Mouse (Mus musculus) CH12F3 (cell line): ENCODE measurements around the gene Gabbr2.

Source experiments
- in situ Hi-C: fragments of 300-500 bp; cut with MboI; formaldehyde crosslinking; loops from 2 replicates; pipeline ENCODE4 v1.14.3; 2020; ENCODE audit warnings: low sequenced_read_pairs

Gene Gabbr2

DNA sequence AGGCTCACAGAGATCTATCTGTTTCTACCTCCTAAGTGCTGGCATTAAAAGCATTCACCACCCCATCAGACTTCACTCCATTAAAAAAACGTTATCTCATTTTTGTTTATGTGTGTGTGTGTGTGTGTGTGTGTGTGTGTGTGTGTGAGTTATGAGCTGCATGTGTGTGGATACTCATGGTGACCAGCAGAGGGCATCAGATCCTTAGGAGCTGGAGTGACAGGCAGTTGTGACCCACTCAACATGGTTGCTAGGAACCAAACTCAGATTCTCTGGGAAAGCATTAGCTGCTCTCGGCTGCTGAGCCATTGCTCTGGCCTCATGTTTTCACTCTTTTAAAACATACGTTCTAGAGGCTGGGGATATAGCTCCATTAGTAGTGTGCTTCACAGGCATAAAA, 218.4 kb downstream of the Gabbr2 start:
- in situ Hi-C loops: no loop called here

DNA sequence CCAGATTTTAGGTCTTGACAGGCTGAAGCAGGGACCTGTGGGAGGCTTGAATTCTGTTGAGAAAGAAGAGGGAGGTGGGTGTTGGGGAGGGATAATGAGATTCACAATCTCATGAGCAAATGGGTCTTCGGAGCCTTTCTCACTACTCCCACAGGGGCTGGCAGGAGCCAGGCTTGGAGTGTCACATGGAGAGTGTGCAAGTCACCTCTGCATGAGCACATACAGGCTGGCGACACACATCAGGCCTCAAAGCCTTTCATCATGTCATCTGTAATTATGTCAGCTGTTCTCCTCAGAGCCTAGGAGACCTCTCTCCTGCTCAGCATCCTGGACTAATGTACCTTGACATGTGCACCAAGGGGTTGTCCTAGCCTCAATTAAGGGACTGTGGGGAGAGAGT, 219.1 kb downstream of the Gabbr2 start:
- in situ Hi-C loops: no loop called here

DNA sequence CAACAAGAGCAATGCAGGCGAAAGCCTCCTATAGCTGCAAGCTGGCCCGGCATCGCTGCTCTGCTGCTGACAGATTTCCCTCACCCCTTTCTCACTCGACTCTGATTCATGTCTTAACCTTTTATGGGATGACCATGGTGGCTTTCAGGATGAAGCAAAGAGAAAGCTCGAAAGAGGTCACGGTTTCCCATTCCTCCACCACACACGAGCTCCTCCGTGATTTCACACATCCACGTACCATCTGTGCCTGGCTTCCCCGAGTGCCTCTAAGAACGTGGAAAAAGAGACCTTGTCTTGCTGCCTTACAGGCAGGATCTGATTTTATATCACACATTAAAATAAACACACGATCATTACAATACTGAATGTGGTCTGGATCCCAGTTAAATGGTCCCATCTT, 220.6 kb downstream of the Gabbr2 start:
- in situ Hi-C loops: no loop called here

DNA sequence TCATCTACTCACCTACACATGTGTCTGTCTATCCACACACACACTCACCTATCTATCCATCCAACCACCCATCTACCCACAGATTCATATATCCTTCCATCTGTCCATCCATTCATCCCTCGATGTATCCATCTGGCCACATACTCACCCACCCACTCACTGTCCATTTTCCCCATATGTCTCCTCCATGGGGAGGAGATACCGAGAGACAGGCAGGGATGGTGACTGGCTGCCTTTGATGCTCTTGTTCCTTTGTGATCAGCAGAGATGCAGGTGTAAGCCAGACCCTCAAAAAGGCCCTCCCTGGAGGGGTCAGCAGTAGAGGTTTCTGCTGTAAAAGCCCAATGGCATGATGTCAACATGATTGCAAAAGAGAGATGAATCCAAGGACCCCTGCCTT, 221.0 kb downstream of the Gabbr2 start:
- in situ Hi-C loops: no loop called here

DNA sequence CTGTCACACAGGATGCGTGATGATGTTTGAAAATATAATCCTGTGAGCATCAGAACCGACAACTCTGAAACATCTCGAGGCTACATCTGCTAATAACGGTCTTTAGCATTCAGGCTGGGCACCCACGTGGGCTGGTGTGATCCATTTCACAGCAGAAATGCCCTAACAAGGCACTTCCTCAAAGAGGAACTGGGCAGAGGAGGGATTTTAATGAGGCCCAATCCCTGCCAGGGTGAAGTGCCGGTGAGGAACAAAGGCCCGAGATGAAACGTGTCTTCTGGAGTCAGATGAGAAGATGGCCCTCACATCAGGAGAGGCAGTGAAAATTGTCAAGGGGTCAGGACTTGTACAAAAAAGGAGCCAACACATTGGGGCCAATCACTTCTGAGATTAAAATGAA, 221.6 kb downstream of the Gabbr2 start:
- in situ Hi-C loops: no loop called here

DNA sequence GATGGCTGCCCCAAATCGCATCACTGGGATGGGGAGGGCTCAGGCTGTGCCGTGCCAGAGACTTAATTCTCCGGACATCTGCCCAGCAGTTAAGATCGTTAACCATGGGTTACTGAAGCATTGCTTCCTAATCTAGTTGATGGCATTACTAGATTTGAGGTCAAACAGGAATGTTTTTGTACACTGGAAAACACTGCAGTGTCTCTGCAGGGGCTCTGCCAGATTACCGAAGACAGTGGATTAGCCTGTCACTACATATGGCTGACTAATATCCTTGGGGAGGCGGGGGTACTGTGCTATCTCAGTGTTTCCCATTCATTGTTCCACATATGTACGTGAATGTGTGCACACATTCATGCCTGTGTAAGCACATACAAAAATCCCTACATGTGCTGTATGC, 225.3 kb downstream of the Gabbr2 start:
- in situ Hi-C loops: no loop called here

DNA sequence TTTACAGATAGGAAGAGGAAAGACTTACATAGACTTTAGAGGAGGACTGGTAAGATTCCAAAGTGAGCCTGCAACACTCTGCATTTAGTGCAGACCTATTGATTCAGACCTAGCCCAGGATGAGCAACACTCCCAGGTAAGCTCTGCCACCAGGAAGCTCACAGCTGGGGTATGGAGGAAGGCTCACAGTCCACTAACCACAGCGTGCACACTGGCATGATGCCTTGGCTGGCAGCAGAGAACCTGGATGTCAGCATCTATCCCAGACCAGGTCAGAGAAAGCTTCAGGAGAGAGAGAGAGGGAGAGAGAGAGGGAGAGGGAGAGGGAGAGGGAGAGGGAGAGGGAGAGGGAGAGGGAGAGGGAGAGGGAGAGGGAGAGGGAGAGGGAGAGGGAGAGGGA, 231.8 kb downstream of the Gabbr2 start:
- in situ Hi-C loops: no loop called here

DNA sequence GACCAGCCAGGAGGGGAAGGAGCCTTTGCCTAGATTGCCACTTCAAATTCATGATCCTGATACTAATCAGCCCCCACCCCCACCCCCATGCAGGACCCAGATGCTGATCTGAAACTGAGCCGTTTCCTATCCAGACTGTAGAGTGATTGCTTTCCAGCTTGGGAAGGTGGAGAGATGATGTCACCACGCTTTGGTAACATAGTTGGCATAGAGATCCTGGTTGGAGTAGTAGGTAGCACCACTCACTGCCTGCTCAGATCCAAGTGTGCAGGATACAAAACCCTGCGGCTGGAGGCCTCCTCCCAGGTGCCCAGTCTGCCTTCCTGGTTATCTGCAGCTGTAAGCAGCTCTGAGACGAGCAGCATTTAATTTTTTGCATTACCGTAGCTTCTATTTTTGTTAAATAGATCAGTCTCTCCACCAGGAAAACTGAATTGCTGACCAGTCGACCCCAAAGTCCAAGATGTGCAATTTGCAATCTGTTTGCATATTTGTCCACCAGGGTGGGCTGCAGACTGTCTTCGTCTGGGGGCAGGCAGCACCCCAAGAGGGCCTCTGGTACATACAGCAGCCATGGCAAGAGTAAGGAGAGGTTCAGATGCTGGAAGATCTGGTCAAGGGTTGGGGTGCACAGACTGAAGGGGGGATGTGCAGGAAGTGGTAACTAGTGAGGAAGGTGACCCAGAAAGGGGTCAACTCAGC, 233.2 kb downstream of the Gabbr2 start:
- in situ Hi-C loops: no loop called here

DNA sequence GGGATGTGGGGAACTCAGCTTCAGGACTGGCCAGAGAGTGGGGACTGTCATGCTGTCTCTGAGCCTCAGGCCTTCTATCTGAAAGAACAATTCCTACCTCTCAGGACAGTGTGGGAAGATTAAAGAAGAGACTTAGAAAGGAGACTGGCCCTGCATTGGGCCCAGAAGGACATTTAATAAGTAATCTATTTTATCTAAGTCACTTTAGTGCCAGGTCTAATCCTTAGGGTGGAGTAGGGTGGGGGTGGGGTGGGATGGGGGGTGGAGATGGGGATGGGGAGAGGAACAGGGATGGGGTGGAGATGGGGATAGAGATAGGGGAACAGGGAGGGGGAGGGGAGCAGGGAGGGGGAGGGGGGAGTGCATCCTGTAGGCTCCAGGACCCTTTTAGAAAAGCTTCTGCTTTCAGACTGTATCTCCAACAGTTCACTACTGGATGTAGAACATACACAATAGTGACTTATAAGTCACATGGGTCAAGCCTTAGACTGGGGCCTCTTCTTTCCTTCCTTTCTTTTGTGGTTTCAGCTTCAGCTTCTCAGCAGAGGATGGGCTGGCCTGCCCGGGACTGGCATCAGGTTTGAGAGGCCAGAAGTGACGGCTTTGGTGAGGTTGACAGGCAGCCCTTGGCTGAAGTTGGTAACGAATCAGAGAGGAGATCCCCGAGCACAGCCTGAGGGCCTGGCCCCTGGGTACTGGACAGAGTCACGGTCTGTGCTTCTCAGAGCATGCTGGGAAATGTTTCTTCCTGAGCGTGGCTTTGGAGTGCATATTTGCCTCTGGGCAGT, 237.1 kb downstream of the Gabbr2 start:
- in situ Hi-C loops: no loop called here

DNA sequence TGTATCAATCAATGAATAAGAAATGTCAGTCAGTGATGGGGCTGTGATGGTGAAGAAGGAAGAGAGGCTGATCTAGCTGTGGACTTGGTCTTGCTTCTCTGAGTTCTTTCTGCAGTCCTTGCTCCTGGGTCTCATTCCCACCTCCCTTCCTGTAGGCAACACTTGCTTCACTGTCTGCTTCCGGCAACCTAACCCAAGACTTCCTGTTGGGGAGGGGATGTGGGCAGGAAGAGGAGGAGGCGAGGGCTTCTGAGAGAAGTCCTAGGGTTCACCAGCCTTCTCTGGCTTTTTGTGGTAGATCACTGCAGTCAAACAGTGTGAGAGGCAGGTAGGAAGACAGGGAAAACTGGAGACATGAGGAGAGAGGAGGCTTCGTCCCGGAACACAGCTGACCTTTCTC, 239.4 kb downstream of the Gabbr2 start:
- in situ Hi-C loops: no loop called here

DNA sequence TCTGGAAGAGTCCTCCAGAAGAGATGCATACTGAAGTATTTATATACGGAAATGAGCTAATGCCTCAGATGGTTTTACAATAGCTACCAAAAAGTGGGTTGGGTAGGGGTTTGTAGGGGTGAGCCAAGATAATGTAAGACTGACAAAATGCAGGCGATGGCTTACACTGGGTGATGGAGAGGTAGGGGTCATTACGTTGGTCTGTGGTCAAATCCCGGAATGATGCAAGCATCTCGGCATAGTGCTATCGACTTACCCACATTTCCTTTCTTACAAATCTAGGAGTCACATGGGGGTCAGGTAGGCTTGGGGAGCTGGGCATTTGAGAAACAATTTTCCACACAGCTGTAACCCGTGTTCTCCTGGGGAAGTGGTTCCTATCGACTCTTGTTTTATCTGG, 242.7 kb downstream of the Gabbr2 start:
- in situ Hi-C loops: no loop called here

DNA sequence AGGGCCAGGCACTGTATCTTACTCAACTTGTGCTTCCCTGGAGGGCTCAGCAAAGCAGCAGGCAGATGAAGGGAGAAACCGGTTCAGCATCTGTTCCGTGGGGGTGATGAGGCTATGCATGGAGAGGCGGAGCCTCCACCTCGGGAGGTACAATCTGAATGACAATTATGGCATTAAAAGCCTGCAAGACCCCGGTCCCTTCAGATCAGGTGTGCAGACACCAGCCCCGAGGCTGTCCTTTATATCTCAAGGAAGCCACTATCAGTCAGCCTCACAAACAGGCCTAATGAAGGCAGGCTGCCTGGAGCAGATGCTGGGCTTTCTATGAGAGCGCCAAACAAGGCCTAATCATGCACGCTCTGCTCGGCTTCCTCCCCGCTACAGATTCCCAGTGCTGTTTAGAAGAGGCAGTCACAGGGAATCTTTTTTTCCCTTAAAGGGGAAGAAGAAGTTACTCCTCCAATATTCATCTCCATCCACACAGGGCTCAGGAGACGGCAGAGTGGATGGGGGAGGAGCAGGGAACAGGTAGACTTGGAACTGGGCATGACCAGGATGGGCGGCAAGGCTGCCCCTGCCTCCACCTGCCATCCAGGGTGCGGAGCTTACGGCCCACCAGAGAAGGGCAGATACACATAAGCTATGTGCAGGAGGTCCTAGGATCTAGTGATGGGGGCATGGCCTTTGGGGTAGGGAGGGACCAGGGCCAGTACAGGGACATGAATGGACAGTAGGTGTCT, 244.5 kb downstream of the Gabbr2 start:
- in situ Hi-C loops: no loop called here

DNA sequence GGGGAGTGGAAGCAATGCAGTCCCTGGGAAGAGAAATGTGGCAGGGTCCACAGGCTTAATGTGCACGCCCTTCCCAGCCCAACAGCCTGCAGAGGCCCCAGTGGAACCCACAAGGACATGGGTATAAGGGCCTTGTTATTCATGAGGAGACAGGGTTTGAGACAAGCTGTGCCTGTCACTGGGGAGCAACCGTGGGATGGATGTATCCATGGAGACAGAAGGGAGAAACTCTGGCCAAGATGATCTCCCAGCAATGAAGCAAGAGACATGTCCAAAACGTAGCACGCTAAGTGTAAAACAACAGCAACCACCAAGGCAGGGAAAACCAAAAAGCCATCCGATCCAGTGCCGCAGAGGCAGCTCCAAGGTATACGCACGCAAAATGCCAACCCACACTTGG, 246.1 kb downstream of the Gabbr2 start:
- in situ Hi-C loops: no loop called here

DNA sequence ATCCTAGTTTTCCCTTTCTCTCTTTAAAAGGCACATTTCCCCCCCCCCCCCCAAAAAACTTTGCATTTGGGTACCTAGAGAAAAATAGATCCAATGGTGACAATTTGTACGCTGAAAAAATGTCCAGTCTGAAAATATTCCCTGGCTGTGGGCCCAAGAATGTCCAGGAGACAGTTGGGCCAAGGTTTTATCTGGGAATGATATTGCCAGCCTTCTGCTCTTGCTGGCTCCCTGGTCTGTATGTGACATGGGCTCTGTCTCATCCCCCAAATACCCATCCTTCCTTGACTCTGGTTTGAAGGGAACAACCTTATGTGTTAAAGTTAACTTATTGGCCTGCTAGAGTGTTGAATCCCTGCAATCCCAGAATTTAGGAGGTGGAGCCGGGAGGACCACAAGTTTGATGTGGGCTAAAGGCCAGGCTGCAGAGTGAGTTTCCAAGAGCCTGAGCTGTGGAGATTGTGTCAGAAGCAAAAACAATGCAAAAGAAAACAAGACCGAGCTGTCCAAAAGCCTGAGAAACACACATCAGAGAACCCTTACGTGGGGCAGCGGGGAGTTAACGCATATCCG, 247.0 kb downstream of the Gabbr2 start:
- in situ Hi-C loops: no loop called here

DNA sequence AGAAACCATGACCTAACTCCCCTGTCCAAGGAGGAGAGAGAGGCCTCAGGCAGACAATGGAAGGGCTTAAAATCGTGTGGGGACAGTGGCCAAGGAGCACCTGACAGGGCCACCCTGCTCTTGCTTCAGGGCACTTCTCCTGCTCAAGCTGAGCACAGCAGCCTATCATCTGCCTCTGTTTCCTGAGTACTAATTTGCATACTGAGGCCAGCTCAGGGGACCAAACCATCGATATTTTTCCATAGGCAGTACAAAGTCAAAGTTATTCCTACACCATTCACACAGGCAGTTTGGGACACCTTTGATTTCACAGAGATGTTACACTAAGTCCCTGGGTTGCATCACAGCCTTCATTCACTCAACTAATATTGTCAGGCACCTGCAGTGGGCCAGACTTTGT, 249.1 kb downstream of the Gabbr2 start:
- in situ Hi-C loops: no loop called here

DNA sequence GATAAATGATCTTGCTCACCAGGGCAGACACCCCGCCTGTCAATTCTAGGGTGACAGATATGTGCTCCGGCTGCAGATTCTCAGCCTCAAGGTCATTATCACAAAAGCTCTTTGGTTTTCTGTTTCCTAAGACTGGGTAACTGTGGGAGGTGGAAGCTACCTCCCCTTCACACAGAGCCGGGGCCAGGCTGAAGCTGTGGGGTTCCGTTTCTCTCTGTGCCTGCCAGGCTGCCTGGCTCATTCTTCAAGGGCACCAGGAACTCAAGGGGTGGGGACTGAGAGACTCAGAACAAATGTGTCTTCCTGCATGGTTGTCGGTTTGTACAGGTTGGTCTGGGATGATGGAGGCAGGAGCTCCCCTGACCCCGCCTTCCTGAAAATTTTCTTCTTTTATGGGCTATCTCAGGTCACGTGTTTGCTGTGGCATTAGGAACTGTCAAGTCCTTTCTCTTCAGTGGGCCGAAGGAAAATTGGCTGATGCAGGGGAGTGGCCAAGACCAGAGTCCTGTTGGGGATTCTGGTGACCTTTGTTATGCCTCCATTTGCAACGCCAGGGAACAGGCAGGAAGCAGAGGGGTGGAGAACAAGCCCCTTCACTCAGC, 254.7 kb downstream of the Gabbr2 start:
- in situ Hi-C loops: no loop called here

DNA sequence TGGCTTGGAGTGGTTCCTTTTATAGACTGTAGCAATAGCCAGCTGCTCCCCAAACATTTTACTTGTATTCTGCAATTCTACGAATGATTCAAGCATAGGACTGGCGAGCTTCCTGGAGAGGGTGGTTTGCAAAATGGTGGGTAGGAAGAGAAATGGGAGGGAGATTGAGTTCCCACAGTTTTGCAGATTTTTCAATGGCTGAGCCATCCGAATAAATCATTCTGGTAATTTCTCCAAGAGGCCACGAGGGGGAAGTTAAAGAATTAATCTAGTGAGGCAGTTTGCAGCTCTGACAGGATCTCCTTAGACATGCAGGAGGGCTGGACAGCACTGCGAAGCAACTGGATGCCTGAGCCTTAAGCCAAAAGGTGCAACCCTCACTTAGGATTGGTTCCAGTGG, 256.8 kb downstream of the Gabbr2 start:
- in situ Hi-C loops: no loop called here

DNA sequence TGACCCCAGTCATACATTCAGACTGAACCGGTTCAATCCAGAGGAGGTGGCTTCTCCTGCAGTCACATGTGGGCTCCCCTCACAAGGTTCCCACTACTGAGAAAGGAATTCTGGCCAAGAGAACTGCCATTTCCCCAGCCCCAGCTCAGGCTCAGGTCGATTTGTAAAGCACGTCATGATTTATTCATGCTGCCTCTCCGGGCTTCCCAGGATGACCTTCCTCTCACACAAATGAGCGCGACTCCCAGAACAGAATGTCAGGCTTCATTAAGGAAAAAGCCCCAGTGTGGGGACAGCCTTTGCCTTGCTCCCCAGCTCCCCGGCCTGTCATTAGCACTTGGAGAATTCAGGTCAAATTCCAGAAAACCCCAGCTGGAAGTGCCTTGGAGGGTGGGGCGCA, 260.1 kb downstream of the Gabbr2 start:
- in situ Hi-C loops: no loop called here

DNA sequence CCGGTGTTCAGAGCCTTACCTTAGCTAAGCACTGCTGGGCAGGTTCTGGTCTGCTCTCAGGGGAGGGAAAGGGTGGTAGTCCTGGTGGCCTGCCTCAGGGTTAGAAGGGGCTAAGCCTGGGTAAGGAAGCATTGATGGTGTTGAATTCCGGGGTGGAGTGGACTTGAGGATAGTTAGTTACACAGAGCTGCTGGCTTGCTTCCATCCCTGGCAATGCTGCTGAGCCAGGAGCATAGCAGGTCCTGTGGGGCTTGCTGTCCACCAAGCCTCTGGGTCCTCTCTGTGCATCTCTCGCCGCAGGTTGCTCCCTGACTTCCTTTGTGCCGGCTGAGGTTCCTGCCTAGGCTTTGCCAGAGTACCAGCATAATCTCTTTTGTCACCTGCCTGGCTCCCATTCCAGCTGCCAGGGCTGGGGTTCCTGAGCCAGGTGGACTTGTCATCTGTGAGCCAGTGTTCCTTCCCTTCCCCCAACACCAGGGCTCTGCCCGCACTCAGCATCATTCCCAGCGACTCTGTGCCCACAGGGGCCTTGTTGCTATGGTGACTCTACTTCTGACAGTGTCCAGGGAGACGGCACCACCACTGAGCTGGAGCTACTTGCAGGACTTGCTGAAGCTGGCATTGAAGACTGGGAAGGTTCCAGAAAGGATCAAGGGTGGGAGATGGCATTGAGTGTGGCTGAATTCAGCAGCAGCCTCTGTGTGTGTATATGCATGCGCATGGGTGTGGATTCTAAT, 262.2 kb downstream of the Gabbr2 start:
- in situ Hi-C loops: no loop called here

DNA sequence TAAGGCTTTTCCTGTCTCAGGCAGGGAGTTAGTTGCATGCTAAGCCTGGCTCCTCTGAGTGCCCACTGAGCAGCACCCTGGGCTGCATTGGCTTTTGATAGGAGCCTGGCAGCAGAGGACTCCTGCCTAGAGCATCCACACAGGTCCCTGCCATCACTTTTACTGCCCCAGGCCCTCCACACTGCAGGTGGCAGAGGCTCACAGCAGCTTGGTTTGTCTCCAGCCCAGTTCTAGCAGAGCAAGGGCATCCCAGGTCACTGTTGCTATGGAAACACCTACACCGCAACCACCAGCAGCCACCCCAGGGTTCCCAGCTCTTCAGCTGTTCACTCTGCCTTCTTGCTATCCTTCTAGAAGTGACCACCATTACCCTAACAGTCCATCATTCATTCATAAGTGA, 263.4 kb downstream of the Gabbr2 start:
- in situ Hi-C loops: no loop called here

DNA sequence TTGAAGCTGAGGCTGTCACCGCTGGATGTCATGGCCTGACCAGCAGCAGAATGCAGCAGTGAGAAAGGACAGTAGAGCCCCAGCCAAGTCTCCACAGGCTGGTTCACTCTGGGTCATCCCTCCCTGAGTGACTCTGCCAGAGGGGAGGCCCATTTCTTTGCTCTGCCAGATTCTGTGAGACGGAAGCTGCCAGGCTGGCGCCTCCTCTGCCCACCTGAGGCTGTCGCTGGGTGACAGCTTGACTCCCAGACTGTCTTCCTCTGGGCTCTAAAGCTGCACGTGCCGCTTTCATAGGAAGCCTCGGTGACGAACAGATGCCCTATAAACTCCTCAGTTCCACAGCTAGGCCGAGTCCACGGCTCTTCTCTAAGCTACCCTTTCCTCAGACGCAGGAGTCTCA, 264.5 kb downstream of the Gabbr2 start:
- in situ Hi-C loops: no loop called here
